Mouse (Mus musculus) urinary bladder, adult 18-20 months (tissue): Measurements from ENCODE around the gene Trim61.

Source experiments
- DNase-seq, 2 experiments: peaks; one replicate each; pipeline ENCODE4 v3.0.0; 2022; ENCODE audit warnings: low spot score in 2 of 2, mixed read lengths in 2 of 2

The Trim61 gene

DNA sequence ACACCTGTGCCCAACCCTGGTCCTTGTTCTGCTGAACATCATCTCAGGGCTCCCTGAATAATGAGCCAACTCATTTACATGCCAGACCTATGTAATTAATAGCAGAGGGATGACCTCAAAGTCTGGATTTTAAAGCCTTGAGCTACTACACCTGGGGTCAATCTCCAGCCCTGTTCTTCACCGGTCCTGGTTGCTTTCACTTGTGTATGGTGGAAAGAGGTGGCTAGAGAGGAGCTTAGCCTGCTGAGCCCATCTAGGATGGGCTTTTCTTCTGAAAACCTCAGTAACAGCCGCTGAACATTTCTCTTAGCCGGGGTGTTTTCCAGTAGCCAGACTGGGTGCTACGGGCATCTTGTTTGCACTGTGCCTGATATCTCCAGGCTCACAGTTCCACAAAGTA is 30.6 kb downstream of the Trim61 start, which contains the start of gene Trim75:
Gene Trim75 (minus strand): TSS at position 101 of the 400 bp plus-strand sequence.
- no peak for DNase-seq

DNA sequence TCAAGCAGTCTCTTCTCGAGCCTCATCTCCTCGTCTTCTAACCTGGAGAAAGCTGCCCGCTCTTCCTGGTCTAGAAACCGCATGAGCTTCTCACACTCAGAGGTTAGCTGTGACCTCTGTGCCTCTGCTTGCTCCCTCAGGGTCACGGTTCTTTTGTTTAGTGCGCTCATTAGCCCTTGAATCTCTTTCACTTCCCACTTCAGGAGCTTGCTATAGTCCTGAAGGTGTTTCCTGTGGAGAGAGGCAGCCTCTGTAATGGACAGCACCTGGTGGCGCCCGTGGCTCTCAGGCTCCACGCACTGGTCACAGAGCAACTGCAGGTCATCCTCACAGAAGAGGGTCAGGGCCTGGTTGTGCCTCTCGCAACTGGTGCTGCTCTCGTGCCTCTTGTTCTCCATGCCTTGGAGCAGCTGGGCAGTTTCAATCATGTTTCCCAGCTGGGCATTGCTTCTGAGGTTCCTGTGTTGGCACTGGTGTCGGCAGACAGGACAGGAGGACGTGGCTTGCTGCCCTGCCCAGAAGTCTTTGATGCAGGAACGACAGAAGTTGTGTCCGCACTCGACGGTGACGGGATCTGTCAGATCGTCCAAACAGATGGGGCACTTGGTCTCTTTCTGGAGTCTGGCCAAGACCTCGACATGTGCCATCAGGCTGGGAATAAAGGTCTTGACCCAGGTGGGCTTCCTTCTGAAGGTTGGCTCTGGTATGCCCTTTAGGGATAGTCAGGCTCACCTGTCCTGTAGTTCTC is 35.0 kb downstream of the Trim61 start:
- no peak for DNase-seq
